In genomic region chr17:27650160-27650559, GRCm38 (mm10) we compare ENCODE assay signal across 9 mouse cellular contexts. TPM values are rescaled to one million over a fixed set of nuclear protein-coding genes. Genes with fewer than 3 reads are reported as not detected.
DNase-seq lines count a peak whose midpoint lies in the region; ATAC-seq and TF ChIP-seq lines count a peak whose summit lies in the region.
"Had no signal": no experiment of that assay in that cellular context is flagged by ENCODE, and none has a peak within 500 bp of the region (broad histone marks: within the 10 kb centered on the region; RNA-seq: fewer than 3 reads in every experiment).

No protein-coding gene starts in this region.

- no peak overlapping the region for H3K4me3 ChIP-seq in layer of hippocampus, adult 2 months
- H3K4me3 ChIP-seq in intestine, postnatal 0 days (ENCODE audit: low read depth, low read length) = no peak overlapping the region

- ATAC-seq in CD4-positive, CD25-positive, alpha-beta regulatory T cell, adult 4 months = peak; percentile 71
- ATAC-seq in intestine, postnatal 0 days = peak; percentile 46; the same call in 1 of the 2 replicates
- peak; percentile 67 for ATAC-seq in megakaryocyte-erythroid progenitor cell, adult 5-6 weeks (replicated peaks; ENCODE audit: low FRiP score, low TSS enrichment, poor library complexity, severe bottlenecking)

- H3K4me2 ChIP-seq in intestine, postnatal 0 days (replicated peaks; ENCODE audit: low read depth) = no peak overlapping the region

- peak in 1 of 2 experiments; percentile 62 for DNase-seq in layer of hippocampus, adult 2 months (ENCODE audit: low spot score in 2 of 2)
- no peak for DNase-seq in layer of hippocampus, postnatal 36 days
- peak; percentile 85 for DNase-seq in adipocyte (ENCODE audit: low spot score)
- peak; percentile 91 for DNase-seq in embryo, embryonic 10 days (ENCODE audit: low spot score)
- DNase-seq in thymus, postnatal 4 days = peak; percentile 80

- no peaks in the 10 kb centered on the region for H3K4me1 ChIP-seq in intestine, postnatal 0 days (replicated peaks; ENCODE audit: control insufficient read depth, insufficient read depth, low read length)

- peak; percentile 89 for TF ChIP-seq CTCF in layer of hippocampus, adult 2 months (conservative IDR thresholded peaks at IDR 0.05)
- TF ChIP-seq CTCF in intestine, postnatal 0 days (IDR thresholded peaks at IDR 0.05; ENCODE audit: low read depth) = peak; percentile 92

- no peaks in the 10 kb centered on the region for H3K9me3 ChIP-seq in intestine, postnatal 0 days (ENCODE audit: control insufficient read depth)

- H3K36me3 ChIP-seq in intestine, postnatal 0 days (ENCODE audit: control insufficient read depth, insufficient read depth) = no peaks in the 10 kb centered on the region

- no peak overlapping the region for H3K9ac ChIP-seq in intestine, postnatal 0 days (ENCODE audit: low read depth, low read length)

- peaks cover 6% of the 10 kb centered on the region for H3K27me3 ChIP-seq in intestine, postnatal 0 days (replicated peaks; ENCODE audit: control insufficient read depth, insufficient read depth, low read length)

- H3K27ac ChIP-seq in layer of hippocampus, adult 2 months = no peak overlapping the region
- H3K27ac ChIP-seq in intestine, postnatal 0 days (ENCODE audit: low read depth, low read length) = no peak overlapping the region

- WGBS in intestine, postnatal 0 days = 8% methylated on average over 12 of the region's 12 CpGs

RNA-seq across cellular contexts. Expression of gene Pacsin1, which starts 5.1 kb away (rescaled TPM):
- 100 to 1,000 TPM; 321 to 335 TPM for total RNA-seq in layer of hippocampus, adult 2 months (2021)
- total RNA-seq in layer of hippocampus, postnatal 36 days (2021) = 100 to 1,000 TPM; 310 to 319 TPM
- 10 to 100 TPM; 36.5 to 37.2 TPM for polyA plus RNA-seq in CD4-positive, CD25-positive, alpha-beta regulatory T cell, adult 4 months (2017; shearing (Covaris generic))
- 1.2 and 1.4 TPM in 2 replicates for polyA plus RNA-seq in intestine, postnatal 0 days (2015; fragmentation: Nextera tagmentation; extraction: Ambion mirVana)
- total RNA-seq in megakaryocyte-erythroid progenitor cell, adult 5-6 weeks (2014; fragmentation: Nextera tagmentation) = 0.64 TPM in 1 of 2 replicates, not detected in the other
- 0.11 TPM in 1 of 2 replicates, not detected in the other for total RNA-seq in megakaryocyte-erythroid progenitor cell, adult 5-6 weeks (2017)

RNA-seq across cellular contexts. Expression of gene Rps10, which starts 13.7 kb away (rescaled TPM):
- 100 to 1,000 TPM; 495 to 504 TPM for total RNA-seq in layer of hippocampus, adult 2 months (2021)
- 100 to 1,000 TPM; 444 to 462 TPM for total RNA-seq in layer of hippocampus, postnatal 36 days (2021)
- 1,000 to 10,000 TPM; 1,603 to 1,674 TPM for polyA plus RNA-seq in CD4-positive, CD25-positive, alpha-beta regulatory T cell, adult 4 months (2017; shearing (Covaris generic))
- 591 and 603 TPM in 2 replicates for polyA plus RNA-seq in intestine, postnatal 0 days (2015; fragmentation: Nextera tagmentation; extraction: Ambion mirVana)
- total RNA-seq in megakaryocyte-erythroid progenitor cell, adult 5-6 weeks (2014; fragmentation: Nextera tagmentation) = 2,733 and 3,098 TPM in 2 replicates
- total RNA-seq in megakaryocyte-erythroid progenitor cell, adult 5-6 weeks (2017) = 2,912 and 3,218 TPM in 2 replicates

RNA-seq across cellular contexts. Expression of gene RPS10-NUDT3, which starts 15.1 kb away (rescaled TPM):
- total RNA-seq in layer of hippocampus, adult 2 months (2021) = not detected
- not detected for total RNA-seq in layer of hippocampus, postnatal 36 days (2021)
- polyA plus RNA-seq in CD4-positive, CD25-positive, alpha-beta regulatory T cell, adult 4 months (2017; shearing (Covaris generic)) = not detected
- polyA plus RNA-seq in intestine, postnatal 0 days (2015; fragmentation: Nextera tagmentation; extraction: Ambion mirVana) = not detected in 2 replicates
- total RNA-seq in megakaryocyte-erythroid progenitor cell, adult 5-6 weeks (2014; fragmentation: Nextera tagmentation) = not detected in 2 replicates
- not detected in 2 replicates for total RNA-seq in megakaryocyte-erythroid progenitor cell, adult 5-6 weeks (2017)
- polyA plus RNA-seq: heart, embryonic 14.5 days had no signal

RNA-seq across cellular contexts. Expression of gene Nudt3, which starts 26.9 kb away (rescaled TPM):
- total RNA-seq in layer of hippocampus, adult 2 months (2021) = 100 to 1,000 TPM; 462 to 510 TPM
- 100 to 1,000 TPM; 564 to 566 TPM for total RNA-seq in layer of hippocampus, postnatal 36 days (2021)
- polyA plus RNA-seq in CD4-positive, CD25-positive, alpha-beta regulatory T cell, adult 4 months (2017; shearing (Covaris generic)) = 10 to 100 TPM; 14.5 to 27.5 TPM
- 43.3 and 43.4 TPM in 2 replicates for polyA plus RNA-seq in intestine, postnatal 0 days (2015; fragmentation: Nextera tagmentation; extraction: Ambion mirVana)
- total RNA-seq in megakaryocyte-erythroid progenitor cell, adult 5-6 weeks (2014; fragmentation: Nextera tagmentation) = 78.3 and 78.9 TPM in 2 replicates
- 143 and 144 TPM in 2 replicates for total RNA-seq in megakaryocyte-erythroid progenitor cell, adult 5-6 weeks (2017)

Comparison
In these comparisons a context has a peak if more than half of its experiments do, and no peak if none do; other contexts are left out.
1. DNase-seq: peak in adipocyte (single experiment), embryo, embryonic 10 days (single experiment) and thymus, postnatal 4 days (single experiment); none in layer of hippocampus, postnatal 36 days (0 of 2).
2. RNA of gene Pacsin1, which starts 5.1 kb away (total RNA-seq): 321 to 335 TPM in layer of hippocampus, adult 2 months and 310 to 319 TPM in layer of hippocampus, postnatal 36 days; 0.11 to 0.64 TPM in megakaryocyte-erythroid progenitor cell, adult 5-6 weeks; every median in the first group is over 100 times any median in the second.
3. RNA of gene Rps10, which starts 13.7 kb away (total RNA-seq): 2,733 to 3,218 TPM in megakaryocyte-erythroid progenitor cell, adult 5-6 weeks; 495 to 504 TPM in layer of hippocampus, adult 2 months and 444 to 462 TPM in layer of hippocampus, postnatal 36 days; every median in the first group is over 4 times any median in the second.
4. Peak in every context shown above with its lines, with median percentiles within 50 percentile points of each other: ATAC-seq.